Mouse (Mus musculus) left cerebral cortex, postnatal 4 days (tissue): ENCODE measurements at regions not wholly inside any gene's neighbourhood (a gene's known extent, or its start where the extent isn't known, plus 50 kb on each side); places are given as distances from the start of the nearest gene placed in this dataset.

Experiments
- DNase-seq: peaks from one replicate; pipeline ENCODE4 v3.0.0-alpha.2; 2022
- intact Hi-C: fragments of 180-260 bp; cut with DNase I; formaldehyde crosslinking; loops from one replicate; pipeline ENCODE4 v1.15.1; 2025

DNA sequence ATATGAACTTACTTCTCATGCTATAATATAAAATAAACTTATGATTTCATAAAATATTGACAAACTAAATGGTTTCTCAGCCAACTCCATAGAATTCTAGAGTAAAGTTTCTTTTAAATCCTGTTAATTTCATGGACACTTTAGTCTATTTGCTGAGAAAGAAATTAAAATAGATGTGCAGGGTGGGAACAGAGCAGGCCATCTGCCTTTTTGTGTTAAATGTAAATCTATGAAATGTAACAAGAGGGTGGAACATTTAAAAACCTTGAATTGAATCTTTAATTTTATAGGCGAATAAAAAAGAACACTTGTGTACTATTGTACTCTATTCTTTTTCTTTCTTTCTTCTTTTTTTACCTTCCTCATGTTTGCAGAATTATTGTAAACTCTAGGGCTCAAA, 1050.7 kb downstream of the Tbl1xr1 start:
- DNase-seq, result no peak
- intact Hi-C loops, result no loop called here

DNA sequence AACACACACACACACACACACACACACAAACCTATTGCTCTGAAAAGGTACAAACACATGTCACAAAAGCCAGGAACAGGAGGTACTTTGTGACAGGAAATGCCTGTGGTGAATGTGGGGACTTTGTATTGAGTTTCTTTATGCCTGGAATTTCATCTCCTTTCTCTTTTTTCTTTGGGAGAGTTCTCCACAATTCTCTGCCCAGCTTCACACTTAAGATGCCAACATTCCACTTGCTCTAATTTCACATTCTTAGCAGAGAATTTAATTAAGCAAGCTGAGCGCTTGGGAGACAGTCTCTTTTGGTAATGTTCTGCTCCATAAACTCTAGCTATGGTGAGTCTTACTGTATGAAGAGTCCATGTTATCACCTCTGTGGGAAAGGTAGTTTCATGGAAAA, 1059.1 kb downstream of the Tbl1xr1 start:
- intact Hi-C loops, result no loop called here
- no peak for DNase-seq

- intact Hi-C loops, result no loop called here
Measured at GRCm38 (mm10) chr3:23138932-23139331, 1062.5 kb downstream of the Tbl1xr1 start.

DNA sequence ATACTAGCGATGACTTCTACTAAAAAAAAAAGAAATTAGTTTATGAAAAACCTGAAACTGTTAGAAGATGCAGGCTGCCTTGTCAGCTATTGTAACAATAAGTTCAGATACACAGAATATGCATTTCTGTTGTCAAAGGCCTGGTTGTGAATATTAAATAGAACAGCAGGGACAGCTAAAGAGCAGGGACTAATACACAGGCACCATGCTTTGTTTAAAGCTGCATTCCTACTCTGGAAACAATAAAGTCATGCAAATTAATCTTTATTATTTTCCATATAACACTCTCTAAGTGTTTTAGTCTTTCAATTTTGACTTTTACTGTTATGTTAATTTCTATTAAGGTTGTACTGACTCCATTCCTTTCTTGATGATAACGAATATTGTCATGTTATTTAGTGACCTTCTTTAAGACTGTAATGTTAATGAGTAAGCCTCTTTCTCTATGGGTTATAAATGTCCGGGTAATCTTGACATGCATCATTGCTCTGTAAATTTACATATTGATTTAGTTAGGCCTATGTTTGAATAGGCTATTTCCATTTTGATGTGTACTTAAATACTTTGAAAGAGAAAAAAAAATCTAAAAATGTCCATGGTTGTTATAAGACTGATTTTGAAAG, 1088.5 kb downstream of the Tbl1xr1 start:
- DNase-seq, result no peak
- intact Hi-C loops, result no loop called here

More at GRCm38 (mm10) chr3:23138932-23139331, 1062.5 kb downstream of the Tbl1xr1 start:
- DNase-seq, result no peak

GRCm38 (mm10) chr3:23183393-23183792, 1106.9 kb downstream of the Tbl1xr1 start:
- intact Hi-C loops, result no loop called here
- no peak for DNase-seq

GRCm38 (mm10) chr3:23188479-23188878, 1112.0 kb downstream of the Tbl1xr1 start:
- no peak for DNase-seq
- intact Hi-C loops, result no loop called here

- intact Hi-C loops, result no loop called here
- DNase-seq, result no peak
Measured at GRCm38 (mm10) chr3:23200056-23200455, 1123.6 kb downstream of the Tbl1xr1 start.

GRCm38 (mm10) chr3:23214427-23214826, 1138.0 kb downstream of the Tbl1xr1 start:
- intact Hi-C loops, result no loop called here
- DNase-seq, result no peak

- intact Hi-C loops, result no loop called here
- no peak for DNase-seq
Measured at GRCm38 (mm10) chr3:23216754-23217153, 1140.3 kb downstream of the Tbl1xr1 start.

DNA sequence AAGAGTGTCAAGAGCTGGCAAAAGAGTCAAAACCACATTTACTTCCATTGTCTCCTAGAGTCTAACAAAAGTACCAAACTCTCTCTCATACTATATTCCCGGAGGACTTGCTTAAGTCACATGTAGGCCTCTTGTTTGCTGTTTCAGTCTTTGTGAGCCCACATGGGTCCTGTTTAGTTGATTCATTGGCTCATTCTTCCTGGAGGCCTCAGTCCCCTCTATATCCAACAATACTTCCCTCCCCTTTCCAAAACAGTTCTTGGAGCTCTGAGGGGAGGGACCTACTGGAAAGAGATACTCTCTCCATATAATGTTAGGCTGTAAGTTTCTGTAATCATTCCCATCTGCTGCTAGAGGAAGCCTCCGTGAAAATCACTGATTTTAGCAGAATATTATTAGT, 1171.8 kb downstream of the Tbl1xr1 start:
- DNase-seq, result no peak
- intact Hi-C loops, result no loop called here

- no peak for DNase-seq
Measured at GRCm38 (mm10) chr3:23252180-23252579, 1175.7 kb downstream of the Tbl1xr1 start.

DNA sequence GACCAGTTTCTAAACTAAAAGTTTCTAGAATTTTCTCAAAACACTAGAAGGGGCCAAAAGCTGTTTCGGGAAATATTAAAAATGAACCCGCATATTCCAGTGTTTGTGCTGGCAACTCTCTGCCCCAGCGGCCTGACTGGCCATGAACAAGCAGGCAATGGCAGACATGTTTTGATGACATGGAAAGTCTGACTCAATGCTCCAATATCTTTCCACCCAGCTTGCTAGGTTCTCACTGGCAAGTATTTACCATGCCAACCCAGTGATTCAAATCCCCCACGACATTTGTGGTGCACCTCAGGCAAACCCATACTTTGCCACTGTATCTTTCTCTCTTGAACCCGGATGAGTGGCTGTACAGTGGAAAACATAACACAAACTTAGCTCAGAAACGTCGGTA, 1222.4 kb downstream of the Tbl1xr1 start:
- intact Hi-C loops, result no loop called here

More at GRCm38 (mm10) chr3:23252180-23252579, 1175.7 kb downstream of the Tbl1xr1 start:
- intact Hi-C loops, result no loop called here

DNA sequence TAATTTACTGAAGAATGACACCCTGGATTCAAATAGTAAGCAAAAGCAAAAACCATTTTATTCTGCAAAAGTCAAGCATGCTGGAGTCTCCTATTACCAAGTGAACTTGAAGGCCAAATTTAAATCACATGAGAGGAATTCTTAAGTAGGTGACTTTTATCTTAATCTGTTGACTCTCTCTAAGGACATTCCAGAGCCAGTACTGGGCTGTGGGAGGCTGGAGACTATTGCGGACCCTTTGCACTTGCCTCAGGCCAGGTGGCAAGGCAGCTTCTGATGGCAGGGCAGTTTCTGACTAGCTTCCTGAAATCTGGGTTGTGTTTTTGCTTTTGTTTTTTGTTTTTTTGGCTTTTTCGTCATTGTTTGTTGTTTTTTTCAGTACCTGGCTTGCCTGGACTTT, 1257.8 kb downstream of the Tbl1xr1 start:
- intact Hi-C loops, result no loop called here

More for the DNA sequence above, 1222.4 kb downstream of the Tbl1xr1 start:
- no peak for DNase-seq

GRCm38 (mm10) chr3:23334958-23335357, 1258.5 kb downstream of the Tbl1xr1 start:
- intact Hi-C loops, result no loop called here
- DNase-seq, result no peak

More for the DNA sequence above, 1257.8 kb downstream of the Tbl1xr1 start:
- DNase-seq, result no peak

- intact Hi-C loops, result no loop called here
- DNase-seq, result no peak
Measured at GRCm38 (mm10) chr3:23374341-23374740, 1297.9 kb downstream of the Tbl1xr1 start.

DNA sequence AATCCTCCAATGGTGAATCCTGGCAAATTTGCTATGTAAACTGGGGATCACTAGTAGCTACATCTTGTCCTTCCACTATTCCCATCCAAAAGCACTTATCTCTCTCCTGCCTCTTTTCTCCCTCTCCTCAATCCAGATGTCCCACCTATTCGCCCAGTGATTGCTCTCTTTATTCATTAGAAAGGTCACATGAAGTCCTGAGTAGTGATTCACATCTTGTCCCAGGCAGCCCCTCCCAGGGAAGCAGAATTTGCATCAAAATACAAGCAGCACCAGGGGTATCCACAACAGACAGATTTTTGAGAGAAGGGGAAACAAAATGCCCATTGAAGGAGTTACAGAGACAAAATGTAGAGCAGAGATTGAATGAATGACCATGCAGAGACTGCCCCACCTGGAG, 1328.4 kb downstream of the Tbl1xr1 start:
- intact Hi-C loops, result no loop called here
- DNase-seq, result no peak

DNA sequence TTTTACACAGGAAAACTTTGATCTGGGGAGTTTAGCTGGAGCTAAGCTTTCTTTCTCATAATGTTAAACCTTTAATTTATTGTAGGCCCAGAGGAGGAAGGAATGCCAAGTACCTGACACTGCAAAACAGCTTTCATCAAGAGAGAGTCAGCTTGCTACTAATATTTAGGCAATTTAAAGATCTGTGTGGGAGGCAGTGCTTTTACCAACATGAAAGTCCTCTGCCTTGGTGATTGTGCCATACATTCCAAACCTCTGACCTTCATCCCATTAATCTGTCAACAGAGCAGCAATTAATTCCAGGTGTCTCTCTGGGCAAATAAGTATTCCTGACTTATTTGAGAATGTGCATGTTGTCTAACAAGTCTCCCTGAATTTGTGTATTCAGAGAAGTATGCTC, 1333.0 kb downstream of the Tbl1xr1 start:
- DNase-seq, result no peak
- intact Hi-C loops, result no loop called here

GRCm38 (mm10) chr3:23426956-23427355, 1350.5 kb downstream of the Tbl1xr1 start:
- DNase-seq, result no peak
- intact Hi-C loops, result no loop called here

- no peak for DNase-seq
- intact Hi-C loops, result no loop called here
Measured at GRCm38 (mm10) chr3:23435016-23435415, 1358.6 kb downstream of the Tbl1xr1 start.

DNA sequence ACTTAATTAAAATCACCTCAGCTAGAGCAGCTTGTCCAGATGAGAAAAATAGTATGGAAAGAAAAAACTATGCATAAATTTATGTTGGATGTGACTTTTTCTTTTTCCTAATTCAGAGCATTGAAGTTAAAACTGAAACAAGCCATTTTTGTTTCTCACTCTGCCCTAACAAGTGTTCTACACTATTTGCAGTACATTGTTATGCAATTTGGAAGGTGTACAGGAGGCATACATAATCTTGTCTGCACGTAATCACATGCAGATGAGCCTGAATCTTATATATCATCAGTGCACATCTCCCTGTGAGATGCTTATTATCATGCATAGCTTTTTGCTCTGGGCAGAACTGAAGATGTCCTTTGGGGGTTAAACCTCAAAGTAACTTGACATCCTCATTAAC, 1381.3 kb downstream of the Tbl1xr1 start:
- DNase-seq, result no peak
- intact Hi-C loops, result no loop called here

DNA sequence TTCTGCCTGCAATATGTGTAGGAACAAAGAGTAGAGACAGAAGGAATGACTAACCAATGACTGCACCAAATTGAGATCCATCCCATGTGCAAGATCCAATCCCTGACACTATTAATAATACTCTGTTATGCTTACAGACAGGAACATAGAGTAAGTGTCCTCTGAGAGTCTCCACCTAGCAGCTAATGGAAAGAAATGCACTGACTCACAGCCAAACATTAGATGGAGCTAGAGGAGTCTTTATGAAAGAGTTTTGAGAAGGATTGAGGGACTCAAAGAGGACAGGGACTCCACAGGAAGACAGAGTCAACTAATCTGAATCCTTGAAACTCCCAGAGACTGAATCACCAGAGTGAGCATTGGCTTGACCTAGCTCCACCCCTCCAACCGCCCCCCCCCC, 1423.4 kb downstream of the Tbl1xr1 start:
- intact Hi-C loops, result no loop called here
- DNase-seq, result no peak

- DNase-seq, result no peak
- intact Hi-C loops, result no loop called here
Measured at GRCm38 (mm10) chr3:23547546-23547945, 1471.1 kb downstream of the Tbl1xr1 start.

GRCm38 (mm10) chr3:23564340-23564739, 1487.9 kb downstream of the Tbl1xr1 start:
- intact Hi-C loops, result no loop called here
- no peak for DNase-seq
